Mouse (Mus musculus): ENCODE data around the gene Evi5. TPM values are rescaled to one million over a fixed set of nuclear protein-coding genes. Genes with fewer than 3 reads are reported as not detected.

Gene Evi5
- polyA plus RNA-seq, 1 experiment from 2014 or later: 50.2 TPM

GRCm38 (mm10) chr5:107764486-107764885 lies 110.4 kb downstream of the Evi5 start:
- no peak overlapping the region for H3K27ac ChIP-seq (replicated peaks in 1 of 2; ENCODE audit: control insufficient read depth in 1 of 2, insufficient read depth in 1 of 2, low read depth in 2 of 2, low read length in 2 of 2)
- H3K27me3 ChIP-seq (ENCODE audit: control insufficient read depth, insufficient read depth, low read length): no peaks in the 10 kb centered on the region

DNA sequence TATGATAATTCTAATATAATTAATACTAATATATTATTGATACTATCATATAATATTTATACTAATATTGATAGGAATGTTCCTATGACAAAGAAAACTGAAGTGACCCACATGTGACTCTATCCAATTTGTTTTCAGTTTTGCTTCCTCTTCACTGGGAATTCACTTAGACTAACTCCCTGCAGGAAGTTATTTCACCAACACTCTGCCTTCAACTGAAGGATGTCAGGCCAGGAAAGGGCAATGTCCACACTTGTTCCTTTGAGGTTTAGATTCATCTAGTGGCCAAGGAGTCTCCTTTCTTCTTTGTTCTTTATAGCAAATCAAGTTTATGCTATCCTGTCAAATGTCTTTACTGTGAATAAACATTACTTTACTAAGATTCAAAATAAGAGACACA lies 111.2 kb downstream of the Evi5 start:
- H3K4me3 ChIP-seq (ENCODE audit: control insufficient read depth in 1 of 2, insufficient read depth in 1 of 2, low read depth in 1 of 2, low read length in 2 of 2): no peak overlapping the region
- no peaks in the 10 kb centered on the region for H3K27me3 ChIP-seq (ENCODE audit: control insufficient read depth, insufficient read depth, low read length)
- H3K9me3 ChIP-seq (ENCODE audit: control insufficient read depth, low read length): peaks cover 4% of the 10 kb centered on the region; the same call in 1 of the 2 replicates
- no peak for ATAC-seq (ENCODE audit: insufficient number of reproducible peaks, insufficient read depth, low FRiP score, low read depth)
- no peak overlapping the region for H3K9ac ChIP-seq (ENCODE audit: low read length)
- peaks cover 4 to 10% of the 10 kb centered on the region in 2 experiments for H3K4me1 ChIP-seq (ENCODE audit: control insufficient read depth in 2 of 2, insufficient read depth in 2 of 2, low read length in 2 of 2)
- H3K4me2 ChIP-seq (ENCODE audit: low read length): no peak overlapping the region
- H3K27ac ChIP-seq (replicated peaks in 1 of 2; ENCODE audit: control insufficient read depth in 1 of 2, insufficient read depth in 1 of 2, low read depth in 2 of 2, low read length in 2 of 2): no peak overlapping the region
- H3K36me3 ChIP-seq (ENCODE audit: control insufficient read depth, insufficient read depth, low read length): peaks cover 9% of the 10 kb centered on the region

More at GRCm38 (mm10) chr5:107764486-107764885, 110.4 kb downstream of the Evi5 start:
- Histone ChIP-seq H3K36me3 (ENCODE audit: control insufficient read depth, insufficient read depth, low read length) (peaks cover 9% of the 10 kb centered on the region), H3K4me2 (ENCODE audit: low read length) (no peak overlapping the region), H3K4me3 (ENCODE audit: control insufficient read depth in 1 of 2, insufficient read depth in 1 of 2, low read depth in 1 of 2, low read length in 2 of 2) (no peak overlapping the region), H3K4me1 (ENCODE audit: control insufficient read depth in 2 of 2, insufficient read depth in 2 of 2, low read length in 2 of 2) (0 out of 4 replicates have a peak, but pooled peaks cover 0 to 4% of the 10 kb centered on the region in 2 experiments), H3K9me3 (ENCODE audit: control insufficient read depth, low read length) (peaks cover 4% of the 10 kb centered on the region; the same call in 1 of the 2 replicates), H3K9ac (ENCODE audit: low read length) (no peak overlapping the region)
- WGBS: 44% methylated on average over 1 of the region's 1 CpGs
- ATAC-seq (ENCODE audit: insufficient number of reproducible peaks, insufficient read depth, low FRiP score, low read depth): no peak

- no peak overlapping the region for H3K4me3 ChIP-seq (ENCODE audit: control insufficient read depth in 1 of 2, insufficient read depth in 1 of 2, low read depth in 1 of 2, low read length in 2 of 2)
Observed at GRCm38 (mm10) chr5:107759121-107759520, 115.8 kb downstream of the Evi5 start.

DNA sequence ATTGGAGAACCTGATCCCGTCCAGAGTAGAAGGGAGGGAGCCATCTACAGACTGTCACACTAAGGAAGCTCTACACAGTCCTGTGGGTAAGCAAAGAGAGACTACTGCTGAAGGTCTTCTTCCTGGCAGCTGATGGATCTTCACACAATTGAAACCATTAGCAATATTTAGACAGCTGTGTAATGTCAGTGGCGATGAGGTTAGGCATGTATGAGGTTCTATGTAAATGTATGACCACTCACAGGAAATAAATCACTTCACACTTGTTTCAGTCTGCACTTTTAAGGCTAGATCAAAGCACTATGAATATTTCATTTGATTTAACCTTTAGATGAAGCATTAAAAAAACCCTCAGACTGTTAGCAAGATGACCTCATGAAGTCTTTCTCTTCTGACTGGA lies 118.8 kb downstream of the Evi5 start:
- peaks cover 25% of the 10 kb centered on the region for H3K36me3 ChIP-seq (ENCODE audit: control insufficient read depth, insufficient read depth, low read length)
- no peak overlapping the region for H3K4me2 ChIP-seq (ENCODE audit: low read length)
- H3K9ac ChIP-seq (ENCODE audit: low read length): no peak overlapping the region
- H3K9me3 ChIP-seq (ENCODE audit: control insufficient read depth, low read length): no peaks in the 10 kb centered on the region
- H3K27ac ChIP-seq (replicated peaks in 1 of 2; ENCODE audit: control insufficient read depth in 1 of 2, insufficient read depth in 1 of 2, low read depth in 2 of 2, low read length in 2 of 2): no peak overlapping the region
- peaks cover 4 to 9% of the 10 kb centered on the region in 2 experiments for H3K4me1 ChIP-seq (ENCODE audit: control insufficient read depth in 2 of 2, insufficient read depth in 2 of 2, low read length in 2 of 2)
- H3K27me3 ChIP-seq (ENCODE audit: control insufficient read depth, insufficient read depth, low read length): no peaks in the 10 kb centered on the region
- no peak overlapping the region for H3K4me3 ChIP-seq (ENCODE audit: control insufficient read depth in 1 of 2, insufficient read depth in 1 of 2, low read depth in 1 of 2, low read length in 2 of 2)
- WGBS: 77% methylated on average over 2 of the region's 2 CpGs
- ATAC-seq (ENCODE audit: insufficient number of reproducible peaks, insufficient read depth, low FRiP score, low read depth): no peak

More at GRCm38 (mm10) chr5:107759121-107759520, 115.8 kb downstream of the Evi5 start:
- no peak; the same call in 1 of the 2 replicates for ATAC-seq (ENCODE audit: insufficient number of reproducible peaks, insufficient read depth, low FRiP score, low read depth)
- H3K27ac ChIP-seq (replicated peaks in 1 of 2; ENCODE audit: control insufficient read depth in 1 of 2, insufficient read depth in 1 of 2, low read depth in 2 of 2, low read length in 2 of 2): peak overlapping the region in 1 of 2 experiments; percentile 1; a peak in 1 of 4 replicates
- H3K27me3 ChIP-seq (ENCODE audit: control insufficient read depth, insufficient read depth, low read length): no peaks in the 10 kb centered on the region
- 7% methylated on average over 5 of the region's 5 CpGs for WGBS
- H3K36me3 ChIP-seq (ENCODE audit: control insufficient read depth, insufficient read depth, low read length): peaks cover 14% of the 10 kb centered on the region
- H3K4me1 ChIP-seq (ENCODE audit: control insufficient read depth in 2 of 2, insufficient read depth in 2 of 2, low read length in 2 of 2): peaks cover 4 to 9% of the 10 kb centered on the region in 2 experiments
- H3K9ac ChIP-seq (ENCODE audit: low read length): no peak overlapping the region
- H3K9me3 ChIP-seq (ENCODE audit: control insufficient read depth, low read length): no peaks in the 10 kb centered on the region
- H3K4me2 ChIP-seq (ENCODE audit: low read length): no peak overlapping the region

DNA sequence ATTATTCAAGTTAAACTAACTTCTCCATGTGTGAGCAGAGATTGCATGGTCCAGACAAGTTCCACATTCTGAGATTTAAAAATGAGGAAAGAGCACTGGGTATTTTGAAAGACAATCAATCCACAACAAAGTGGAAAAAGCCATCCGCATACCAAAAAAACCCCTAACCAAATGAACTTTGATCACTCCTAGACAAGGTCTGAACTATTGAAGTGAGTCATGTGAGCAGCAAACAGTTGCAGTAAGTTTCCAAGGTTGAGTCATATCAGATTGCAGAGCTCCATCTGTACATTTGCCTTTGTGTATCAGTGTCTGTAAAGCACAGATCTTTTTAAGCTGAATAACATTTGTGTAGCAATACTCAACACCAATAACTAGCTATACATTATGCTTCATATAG lies 120.2 kb downstream of the Evi5 start:
- Histone ChIP-seq H3K4me1 (ENCODE audit: control insufficient read depth in 2 of 2, insufficient read depth in 2 of 2, low read length in 2 of 2) (peaks cover 4 to 9% of the 10 kb centered on the region in 2 experiments), H3K4me2 (ENCODE audit: low read length) (no peak overlapping the region), H3K9me3 (ENCODE audit: control insufficient read depth, low read length) (no peaks in the 10 kb centered on the region), H3K36me3 (ENCODE audit: control insufficient read depth, insufficient read depth, low read length) (peaks cover 30% of the 10 kb centered on the region), H3K4me3 (ENCODE audit: control insufficient read depth in 1 of 2, insufficient read depth in 1 of 2, low read depth in 1 of 2, low read length in 2 of 2) (no peak overlapping the region), H3K27ac (replicated peaks in 1 of 2; ENCODE audit: control insufficient read depth in 1 of 2, insufficient read depth in 1 of 2, low read depth in 2 of 2, low read length in 2 of 2) (no peak overlapping the region), H3K9ac (ENCODE audit: low read length) (no peak overlapping the region), H3K27me3 (ENCODE audit: control insufficient read depth, insufficient read depth, low read length) (no peaks in the 10 kb centered on the region)
- no peak for ATAC-seq (ENCODE audit: insufficient number of reproducible peaks, insufficient read depth, low FRiP score, low read depth)
- WGBS: 92% methylated on average over 1 of the region's 1 CpGs

- Histone ChIP-seq H3K4me2 (ENCODE audit: low read length) (no peak overlapping the region), H3K4me3 (ENCODE audit: control insufficient read depth in 1 of 2, insufficient read depth in 1 of 2, low read depth in 1 of 2, low read length in 2 of 2) (no peak overlapping the region), H3K9me3 (ENCODE audit: control insufficient read depth, low read length) (no peaks in the 10 kb centered on the region), H3K9ac (ENCODE audit: low read length) (no peak overlapping the region), H3K36me3 (ENCODE audit: control insufficient read depth, insufficient read depth, low read length) (peaks cover 30% of the 10 kb centered on the region), H3K4me1 (ENCODE audit: control insufficient read depth in 2 of 2, insufficient read depth in 2 of 2, low read length in 2 of 2) (0 out of 4 replicates have a peak, but pooled peaks cover 0 to 3% of the 10 kb centered on the region in 2 experiments), H3K27me3 (ENCODE audit: control insufficient read depth, insufficient read depth, low read length) (no peaks in the 10 kb centered on the region), H3K27ac (replicated peaks in 1 of 2; ENCODE audit: control insufficient read depth in 1 of 2, insufficient read depth in 1 of 2, low read depth in 2 of 2, low read length in 2 of 2) (no peak overlapping the region)
- 94% methylated on average over 7 of the region's 7 CpGs for whole genome bisulfite sequencing
- ATAC-seq (ENCODE audit: insufficient number of reproducible peaks, insufficient read depth, low FRiP score, low read depth): no peak
Observed at GRCm38 (mm10) chr5:107753656-107754055, 121.3 kb downstream of the Evi5 start.

- 50% methylated on average over 9 of the region's 9 CpGs for WGBS
- H3K9me3 ChIP-seq (ENCODE audit: control insufficient read depth, low read length): no peaks in the 10 kb centered on the region
- no peak overlapping the region for H3K27ac ChIP-seq (replicated peaks in 1 of 2; ENCODE audit: control insufficient read depth in 1 of 2, insufficient read depth in 1 of 2, low read depth in 2 of 2, low read length in 2 of 2)
Observed at GRCm38 (mm10) chr5:107749229-107749916, 125.5 kb downstream of the Evi5 start.

More at GRCm38 (mm10) chr5:107749229-107749916, 125.5 kb downstream of the Evi5 start:
- Histone ChIP-seq H3K4me2 (ENCODE audit: low read length) (no peak overlapping the region), H3K9ac (ENCODE audit: low read length) (no peak overlapping the region), H3K27me3 (ENCODE audit: control insufficient read depth, insufficient read depth, low read length) (no peaks in the 10 kb centered on the region), H3K4me1 (ENCODE audit: control insufficient read depth in 2 of 2, insufficient read depth in 2 of 2, low read length in 2 of 2) (no peaks in the 10 kb centered on the region), H3K36me3 (ENCODE audit: control insufficient read depth, insufficient read depth, low read length) (peaks cover 48% of the 10 kb centered on the region), H3K4me3 (ENCODE audit: control insufficient read depth in 1 of 2, insufficient read depth in 1 of 2, low read depth in 1 of 2, low read length in 2 of 2) (no peak overlapping the region)
- no peak for ATAC-seq (ENCODE audit: insufficient number of reproducible peaks, insufficient read depth, low FRiP score, low read depth)

Data from heart, embryonic 14.5 days (tissue).